Mouse (Mus musculus): Measurements from ENCODE around the gene Tspan31. TPM values are rescaled to one million over a fixed set of nuclear protein-coding genes. Genes with fewer than 3 reads are reported as not detected.
A peak's percentile ranks its signal among the peaks of the same experiment; 100 is the strongest.
"Not testable (repeated sequence)": the region's sequence is repeated elsewhere in the genome, so short reads cannot be mapped to it uniquely, and the experiment has no call there.

Tspan31 gene
- polyA plus RNA-seq, 1 experiment from 2014 or later: 154 TPM

DNA sequence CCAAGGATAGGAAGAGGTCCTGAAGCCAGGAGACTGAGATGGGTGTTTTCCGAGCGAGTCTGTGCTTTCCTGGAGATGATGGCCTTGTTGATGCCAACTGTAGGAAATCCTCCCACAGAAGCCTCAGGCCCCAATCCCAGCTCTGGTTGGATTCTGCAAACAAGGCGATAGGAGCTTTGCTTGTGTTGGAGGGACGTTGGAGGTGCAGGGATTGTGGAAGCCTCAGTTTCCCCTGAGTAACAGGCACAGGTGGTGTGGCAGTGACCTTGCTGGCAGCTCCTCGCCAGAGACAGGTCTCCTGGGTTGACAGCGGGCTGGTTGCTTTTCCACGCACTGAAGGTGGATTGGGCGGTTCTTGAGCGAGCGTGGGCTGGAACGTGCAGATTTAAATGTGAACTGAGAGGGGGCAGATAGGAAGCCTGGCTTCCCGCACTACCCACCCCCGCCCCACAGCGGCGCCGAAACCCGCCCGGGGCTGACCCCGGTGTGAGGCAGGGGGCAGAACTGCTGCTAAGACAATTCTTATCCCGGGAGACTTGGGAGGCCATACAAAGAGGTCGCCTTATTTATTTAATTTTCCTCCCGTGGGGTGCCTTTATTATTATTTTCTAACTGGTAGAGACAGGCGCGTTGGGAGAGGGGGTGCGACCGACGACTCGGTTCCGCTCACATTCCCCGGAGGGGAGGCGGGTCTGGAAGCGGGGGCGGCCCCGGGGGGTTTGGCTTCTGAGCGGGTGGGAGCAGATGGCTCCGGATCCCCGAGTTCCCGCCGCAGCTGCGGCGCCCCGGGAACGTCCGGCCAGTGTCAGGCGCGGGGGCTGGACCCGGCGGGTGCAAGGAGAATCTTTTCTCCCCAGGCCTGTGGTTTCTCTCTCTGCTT is 11.1 kb upstream of the Tspan31 start:
- 3% methylated on average over 48 of the region's 48 CpGs for WGBS
- H3K4me1 ChIP-seq: peaks cover 51% of the 10 kb centered on the region

DNA sequence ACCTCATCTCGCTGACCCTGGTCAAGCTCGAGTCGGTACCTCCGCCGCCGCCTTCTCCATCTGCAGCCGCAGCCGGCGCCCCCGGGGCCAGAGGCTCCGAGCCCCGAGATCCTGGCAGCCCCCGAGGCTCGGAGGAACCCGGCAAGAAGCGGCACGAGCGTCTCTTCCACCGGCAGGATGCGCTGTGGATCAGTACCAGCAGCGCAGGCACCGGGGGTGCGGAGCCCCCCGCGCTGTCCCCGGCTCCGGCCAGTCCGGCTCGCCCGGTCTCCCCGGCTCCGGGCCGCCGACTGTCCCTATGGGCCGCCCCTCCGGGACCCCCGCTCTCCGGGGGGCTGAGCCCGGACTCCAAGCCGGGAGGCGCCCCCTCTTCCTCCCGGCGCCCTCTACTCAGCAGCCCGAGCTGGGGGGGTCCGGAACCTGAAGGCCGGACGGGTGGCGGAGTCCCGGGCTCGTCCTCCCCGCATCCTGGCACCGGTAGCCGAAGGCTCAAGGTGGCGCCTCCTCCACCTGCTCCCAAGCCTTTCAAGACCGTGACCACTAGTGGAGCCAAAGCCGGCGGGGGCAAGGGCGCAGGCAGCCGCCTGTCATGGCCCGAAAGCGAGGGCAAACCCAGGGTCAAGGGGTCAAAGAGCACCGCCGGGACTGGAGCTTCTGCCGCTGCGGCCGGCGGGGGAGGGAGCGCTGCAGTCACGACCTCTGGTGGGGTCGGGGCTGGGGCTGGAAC is 9.8 kb upstream of the Tspan31 start:
- DNase-seq (ENCODE audit: low spot score): no peak
- no peak overlapping the region for H3K27ac ChIP-seq
- H3K4me3 ChIP-seq: peak overlapping the region; percentile 59
- H3K9me3 ChIP-seq: no peaks in the 10 kb centered on the region
- no peaks in the 10 kb centered on the region for H3K36me3 ChIP-seq
- peaks cover 98% of the 10 kb centered on the region for H3K27me3 ChIP-seq (ENCODE audit: insufficient read depth, poor library complexity, severe bottlenecking)
- WGBS: 2% methylated on average over 67 of the region's 70 CpGs
- peaks cover 51% of the 10 kb centered on the region for H3K4me1 ChIP-seq

More for the DNA sequence above, 11.1 kb upstream of the Tspan31 start:
- Histone ChIP-seq H3K9me3 (no peaks in the 10 kb centered on the region), H3K4me3 (peak overlapping the region; percentile 59), H3K27ac (no peak overlapping the region), H3K27me3 (ENCODE audit: insufficient read depth, poor library complexity, severe bottlenecking) (peaks cover 87% of the 10 kb centered on the region), H3K36me3 (no peaks in the 10 kb centered on the region)
- DNase-seq (ENCODE audit: low spot score): no peak

DNA sequence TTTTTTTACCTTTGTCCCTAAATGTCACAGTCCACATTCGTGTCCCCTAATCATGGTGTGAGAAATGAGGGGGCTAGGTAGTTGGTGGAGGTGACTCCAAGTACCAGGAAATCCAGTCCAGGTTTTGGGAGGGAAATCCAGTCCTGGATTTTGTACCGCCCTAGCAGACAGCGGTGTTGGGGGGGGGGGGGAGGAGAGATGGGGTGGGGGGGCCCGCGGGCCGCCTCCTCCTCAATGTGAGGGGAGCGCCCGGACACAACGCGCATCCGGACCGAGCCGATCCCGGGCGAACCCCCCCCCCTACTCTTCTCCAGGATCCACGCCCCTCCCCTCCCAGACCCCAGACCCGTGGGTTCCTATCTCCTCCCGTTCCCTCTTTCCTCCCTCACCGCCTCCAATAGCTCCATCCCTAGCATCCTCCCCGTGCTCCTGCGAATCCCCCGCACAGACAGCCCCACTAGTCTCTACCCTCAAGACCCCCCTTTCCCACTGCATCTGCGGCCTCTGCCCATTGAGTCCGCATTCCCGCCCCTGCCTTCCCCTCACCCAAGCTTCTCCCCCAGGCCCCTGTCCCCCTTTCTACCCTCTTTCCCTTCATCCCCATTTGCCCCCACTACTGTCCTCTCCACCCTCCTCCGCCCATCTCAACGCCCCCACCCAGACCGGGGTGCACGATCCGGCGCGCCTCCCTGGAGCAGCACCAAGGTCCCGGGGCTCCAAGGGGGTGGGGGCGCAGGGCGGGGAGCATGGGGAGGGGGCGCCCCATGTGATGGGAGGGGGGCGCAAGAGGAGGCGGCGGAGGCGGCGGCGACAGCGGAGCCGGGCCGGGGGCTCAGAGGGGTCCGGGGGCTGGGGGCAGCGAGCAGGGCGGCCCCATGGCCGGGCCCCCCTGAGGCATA is 8.9 kb upstream of the Tspan31 start:
- peak overlapping the region; percentile 67 for H3K27ac ChIP-seq
- peaks cover 92% of the 10 kb centered on the region for H3K27me3 ChIP-seq (ENCODE audit: insufficient read depth, poor library complexity, severe bottlenecking)
- no peak for DNase-seq (ENCODE audit: low spot score)
- peaks cover 51% of the 10 kb centered on the region for H3K4me1 ChIP-seq
- no peaks in the 10 kb centered on the region for H3K36me3 ChIP-seq
- no peaks in the 10 kb centered on the region for H3K9me3 ChIP-seq
- under 1% methylated on average over 47 of the region's 49 CpGs for WGBS
- H3K4me3 ChIP-seq: peak overlapping the region; percentile 59

DNA sequence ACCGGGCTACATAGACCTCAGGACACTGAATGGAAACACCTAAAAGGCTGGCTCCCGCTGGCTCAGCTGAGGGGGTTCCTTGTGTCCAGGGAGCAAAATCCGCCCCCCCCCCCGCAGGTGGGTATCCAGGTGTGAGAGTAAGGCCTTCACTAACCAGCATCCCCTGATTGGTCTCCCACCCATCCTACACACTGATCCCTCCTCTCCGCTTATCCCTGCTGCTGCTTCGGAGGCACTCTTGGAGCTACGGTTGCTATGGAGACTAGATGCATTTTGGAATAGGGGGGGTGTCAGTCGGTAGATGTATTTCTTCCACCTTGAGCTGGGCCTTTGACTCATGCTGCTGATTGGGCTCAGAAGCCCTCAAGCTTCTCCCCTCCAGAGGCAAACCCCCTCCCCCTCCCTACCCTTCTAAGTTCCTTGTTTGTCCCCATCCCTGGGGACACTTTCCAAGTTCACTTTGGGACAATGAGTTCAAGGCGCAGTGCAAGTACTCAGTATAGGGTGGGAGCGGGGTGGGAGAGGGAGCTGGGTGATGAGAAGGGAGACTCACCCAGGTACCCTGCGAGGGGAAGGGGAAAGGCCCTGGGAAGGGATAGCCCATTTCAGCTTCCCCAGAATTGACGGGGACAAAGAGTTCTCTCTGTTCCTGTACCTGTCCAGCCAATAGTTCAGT is 8.1 kb upstream of the Tspan31 start:
- Histone ChIP-seq H3K36me3 (no peaks in the 10 kb centered on the region), H3K27ac (no peak overlapping the region), H3K4me3 (peak overlapping the region; percentile 59), H3K27me3 (ENCODE audit: insufficient read depth, poor library complexity, severe bottlenecking) (peaks cover 84% of the 10 kb centered on the region), H3K9me3 (no peaks in the 10 kb centered on the region), H3K4me1 (peaks cover 45% of the 10 kb centered on the region)
- 4% methylated on average over 12 of the region's 12 CpGs for WGBS
- no peak for DNase-seq (ENCODE audit: low spot score)

DNA sequence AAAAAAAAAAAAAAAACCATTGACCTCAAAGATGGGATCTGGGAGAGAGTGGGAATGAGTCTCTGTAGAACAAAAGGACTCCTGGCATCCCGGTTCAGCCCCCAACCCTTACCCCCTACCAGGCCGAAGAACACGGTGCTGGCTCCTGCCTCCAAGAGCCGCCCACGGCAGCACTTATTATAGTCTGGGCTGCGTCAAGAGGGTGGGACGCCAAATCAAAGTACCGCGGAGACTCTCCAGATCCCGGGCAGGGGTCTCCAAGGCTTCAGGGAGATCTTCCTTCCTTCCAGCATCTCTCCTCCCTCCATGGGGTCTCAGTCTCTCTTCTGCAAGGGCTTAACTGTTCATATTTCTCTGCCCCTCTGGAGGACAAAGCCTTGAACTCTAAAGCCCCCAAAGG is 7.5 kb upstream of the Tspan31 start:
- DNase-seq (ENCODE audit: low spot score): no peak
- Histone ChIP-seq H3K27ac (no peak overlapping the region), H3K27me3 (ENCODE audit: insufficient read depth, poor library complexity, severe bottlenecking) (peaks cover 78% of the 10 kb centered on the region), H3K4me1 (peaks cover 41% of the 10 kb centered on the region), H3K36me3 (no peaks in the 10 kb centered on the region), H3K4me3 (no peak overlapping the region), H3K9me3 (no peaks in the 10 kb centered on the region)
- WGBS: 5% methylated on average over 10 of the region's 10 CpGs

DNA sequence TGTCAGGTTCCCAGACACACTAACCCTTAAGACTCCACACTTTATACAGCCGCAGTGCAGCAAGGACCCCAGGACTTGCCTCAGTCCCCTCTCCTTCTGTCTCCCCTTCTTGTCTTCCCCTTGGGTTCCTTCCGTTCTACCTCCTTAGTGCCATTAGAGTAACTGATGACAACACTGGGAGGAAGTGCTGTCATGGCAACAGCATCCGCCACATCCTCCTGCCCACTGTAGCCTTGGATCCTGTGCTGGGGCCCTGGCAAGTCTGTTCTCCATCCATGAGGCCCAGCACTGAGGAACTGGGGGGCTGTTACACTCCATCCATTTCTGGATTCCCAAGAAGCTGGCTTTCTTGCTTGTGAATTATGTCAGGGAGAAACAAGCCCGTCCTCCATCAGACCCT is 6.0 kb upstream of the Tspan31 start:
- H3K27ac ChIP-seq: no peak overlapping the region
- H3K9me3 ChIP-seq: no peaks in the 10 kb centered on the region
- DNase-seq (ENCODE audit: low spot score): no peak
- no peak overlapping the region for H3K4me3 ChIP-seq
- 38% methylated on average over 4 of the region's 4 CpGs for WGBS
- peaks cover 63% of the 10 kb centered on the region for H3K27me3 ChIP-seq (ENCODE audit: insufficient read depth, poor library complexity, severe bottlenecking)
- no peaks in the 10 kb centered on the region for H3K36me3 ChIP-seq
- H3K4me1 ChIP-seq: peaks cover 33% of the 10 kb centered on the region

DNA sequence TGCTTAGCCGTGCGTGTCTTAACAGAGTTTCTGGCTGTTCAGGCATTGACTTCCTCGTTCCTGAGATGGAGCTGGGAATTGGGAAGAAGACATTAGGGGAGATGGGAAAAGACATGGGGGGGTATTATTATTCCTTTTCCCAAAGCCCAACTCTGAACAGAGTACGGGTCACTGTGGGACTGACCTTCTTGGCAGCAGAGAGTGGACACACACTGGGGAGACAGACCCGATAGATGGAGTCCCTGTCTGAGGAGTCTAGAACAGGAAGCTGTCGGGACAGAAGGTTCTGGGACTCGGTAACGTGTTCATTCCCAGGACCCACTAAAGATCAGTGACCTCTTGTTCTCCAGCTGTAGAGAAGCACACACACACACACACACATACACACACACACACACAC is 5.6 kb upstream of the Tspan31 start:
- 70% methylated on average over 8 of the region's 8 CpGs for WGBS
- no peak for DNase-seq (ENCODE audit: low spot score)
- Histone ChIP-seq H3K27me3 (ENCODE audit: insufficient read depth, poor library complexity, severe bottlenecking) (peaks cover 59% of the 10 kb centered on the region), H3K9me3 (no peaks in the 10 kb centered on the region), H3K27ac (no peak overlapping the region), H3K4me1 (peaks cover 33% of the 10 kb centered on the region), H3K4me3 (no peak overlapping the region), H3K36me3 (no peaks in the 10 kb centered on the region)

DNA sequence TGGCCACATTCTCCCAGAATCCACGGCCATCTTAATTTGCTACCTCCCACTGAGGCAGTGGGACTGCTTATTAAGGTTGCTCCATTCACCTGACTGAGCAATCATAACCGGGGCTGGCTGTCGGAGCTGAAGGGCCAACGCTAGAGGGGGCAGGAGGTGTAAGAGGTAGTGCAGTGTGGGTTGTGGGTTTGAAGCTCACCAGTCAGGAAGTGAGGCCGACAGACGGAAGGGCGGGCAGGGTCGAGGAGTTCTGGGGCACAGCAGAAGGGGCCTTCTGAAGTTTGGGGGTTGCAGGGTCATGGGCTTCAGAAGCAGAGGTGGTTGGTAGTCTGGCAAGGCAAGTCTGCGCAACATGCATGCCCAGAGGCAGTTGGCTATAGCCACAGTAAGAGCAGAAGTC is 5.0 kb upstream of the Tspan31 start, which contains the start of gene Agap2:
Gene Agap2 (plus strand): TSS at position 205 of the 400 bp plus-strand sequence.
- Histone ChIP-seq H3K4me1 (peaks cover 28% of the 10 kb centered on the region), H3K4me3 (no peak within 1 kb of the TSS), H3K36me3 (no peaks in the 10 kb centered on the region), H3K27me3 (ENCODE audit: insufficient read depth, poor library complexity, severe bottlenecking) (peaks cover 53% of the 10 kb centered on the region), H3K27ac (no peak within 1 kb of the TSS), H3K9me3 (no peaks in the 10 kb centered on the region)
- DNase-seq (ENCODE audit: low spot score): no peak
- 62% methylated on average over 9 of the region's 9 CpGs for WGBS

DNA sequence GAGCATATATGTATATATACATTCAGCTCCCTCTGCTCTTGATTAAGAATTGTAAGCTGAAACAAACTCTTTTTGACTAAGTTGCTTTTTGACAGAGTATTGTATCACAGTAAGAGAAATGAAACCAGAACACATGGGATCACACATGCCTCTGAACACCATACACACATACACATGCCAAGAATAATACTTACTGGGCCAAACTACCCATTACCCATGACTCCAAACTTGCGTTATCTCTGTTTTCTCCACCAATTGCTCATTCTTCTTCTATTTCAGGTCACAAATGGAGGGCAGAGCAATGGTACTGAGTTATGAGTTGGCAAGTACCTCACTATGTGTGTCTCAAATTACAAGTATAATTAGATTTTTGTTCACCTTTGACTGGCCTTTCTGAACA is 3.9 kb upstream of the Tspan31 start:
- 91% methylated on average over 1 of the region's 1 CpGs for WGBS
- peaks cover 42% of the 10 kb centered on the region for H3K27me3 ChIP-seq (ENCODE audit: insufficient read depth, poor library complexity, severe bottlenecking)

DNA sequence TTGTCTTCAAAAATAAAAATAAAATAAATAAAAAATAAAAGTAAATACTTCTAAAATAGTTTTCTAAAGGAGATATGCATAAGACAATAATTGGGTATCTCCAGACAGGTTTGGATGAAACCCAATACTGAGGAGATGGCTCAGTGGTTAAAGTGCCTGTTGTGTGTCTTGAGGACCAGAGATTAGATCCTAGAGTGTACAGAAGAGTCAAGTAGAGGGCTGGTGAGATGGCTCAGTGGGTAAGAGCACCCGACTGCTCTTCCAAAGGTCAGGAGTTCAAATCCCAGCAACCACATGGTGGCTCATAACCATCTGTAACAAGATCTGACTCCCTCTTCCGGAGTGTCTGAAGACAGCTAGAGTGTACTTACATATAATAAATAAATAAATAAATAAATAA is 2.9 kb upstream of the Tspan31 start:
- not testable (repeated sequence) for H3K9me3 ChIP-seq; DNase-seq (ENCODE audit: low spot score); H3K36me3 ChIP-seq; H3K4me3 ChIP-seq; H3K27ac ChIP-seq
- peaks cover 20% of the 10 kb centered on the region for H3K4me1 ChIP-seq
- H3K27me3 ChIP-seq (ENCODE audit: insufficient read depth, poor library complexity, severe bottlenecking): peaks cover 32% of the 10 kb centered on the region
- WGBS: 74% methylated on average over 2 of the region's 2 CpGs

More for the DNA sequence above, 3.9 kb upstream of the Tspan31 start:
- Histone ChIP-seq H3K36me3 (no peaks in the 10 kb centered on the region), H3K4me1 (peaks cover 23% of the 10 kb centered on the region), H3K4me3 (no peak overlapping the region), H3K9me3 (no peaks in the 10 kb centered on the region), H3K27ac (no peak overlapping the region)
- DNase-seq (ENCODE audit: low spot score): no peak

DNA sequence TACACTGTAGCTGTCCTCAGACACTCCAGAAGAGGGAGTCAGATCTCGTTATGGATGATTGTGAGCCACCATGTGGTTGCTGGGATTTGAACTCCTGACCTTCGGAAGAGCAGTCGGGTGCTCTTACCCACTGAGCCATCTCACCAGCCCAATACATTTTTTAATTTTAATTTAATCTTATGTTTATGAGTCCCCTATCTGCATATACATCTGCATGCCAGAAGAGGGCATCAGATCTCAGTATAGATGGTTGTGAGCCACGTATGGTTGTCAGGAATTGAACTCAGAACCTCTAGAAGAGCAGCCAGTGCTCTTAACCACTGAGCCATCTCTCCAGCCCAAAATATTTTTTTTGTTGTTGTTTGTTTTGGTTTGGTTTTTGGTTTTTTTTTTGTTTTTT is 2.2 kb upstream of the Tspan31 start:
- not testable (repeated sequence) for DNase-seq (ENCODE audit: low spot score)
- WGBS: 85% methylated on average over 4 of the region's 4 CpGs

DNA sequence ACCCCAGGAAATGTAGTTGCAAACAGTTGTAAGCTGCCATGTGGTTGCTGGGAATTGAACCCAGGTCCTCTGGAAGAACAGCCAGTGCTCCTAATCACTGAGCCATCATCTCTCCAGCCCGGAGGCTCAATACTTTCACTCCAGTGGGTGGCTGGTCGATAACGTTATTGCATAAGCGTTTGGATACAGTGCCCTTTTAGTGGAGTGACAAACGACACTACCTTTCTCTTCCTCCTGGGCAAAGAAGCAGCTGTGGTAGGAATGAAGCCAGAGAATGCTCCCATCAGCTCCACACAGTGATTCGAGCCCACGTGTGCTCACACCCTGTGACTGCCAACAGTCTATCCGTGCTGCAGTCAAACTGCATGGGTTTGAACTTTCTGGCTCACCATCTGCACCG is 1.1 kb upstream of the Tspan31 start:
- Histone ChIP-seq H3K27me3 (ENCODE audit: insufficient read depth, poor library complexity, severe bottlenecking) (peaks cover 15% of the 10 kb centered on the region), H3K36me3 (peaks cover 21% of the 10 kb centered on the region), H3K4me3 (peak overlapping the region; percentile 65), H3K27ac (peak overlapping the region; percentile 85; the same call in 1 of the 2 replicates), H3K9me3 (no peaks in the 10 kb centered on the region), H3K4me1 (peaks cover 20% of the 10 kb centered on the region)
- 74% methylated on average over 9 of the region's 9 CpGs for WGBS
- DNase-seq (ENCODE audit: low spot score): no peak

More for the DNA sequence above, 2.2 kb upstream of the Tspan31 start:
- not testable (repeated sequence) for H3K4me3 ChIP-seq, H3K27ac ChIP-seq, H3K9me3 ChIP-seq
- H3K36me3 ChIP-seq: peaks cover 11% of the 10 kb centered on the region
- peaks cover 20% of the 10 kb centered on the region for H3K4me1 ChIP-seq
- H3K27me3 ChIP-seq (ENCODE audit: insufficient read depth, poor library complexity, severe bottlenecking): peaks cover 25% of the 10 kb centered on the region
